Mouse (Mus musculus) kidney, adult 2 months (tissue): ENCODE measurements around the gene Bcl6.

Experiments used
- CTCF ChIP-seq: fragments of 200-500 bp; conservative IDR thresholded peaks from 2 replicates; pipeline ENCODE4 v1.5.1; 2011; ENCODE audit warnings: low read depth, mild to moderate bottlenecking, control low read depth, low read length, moderate library complexity, mixed read lengths; ENCODE audit not compliant: insufficient read depth, insufficient read length
- POLR2A ChIP-seq: fragments of 200-500 bp; IDR thresholded peaks from one replicate; pipeline ENCODE4 v1.6.1; 2011; ENCODE audit warnings: low read depth, low read length, control low read depth

GRCm38 (mm10) chr16:24011306-24011705 lies 22.7 kb upstream of the Bcl6 start:
- TF ChIP-seq CTCF: no peak
- no peak for TF ChIP-seq POLR2A
